Mouse (Mus musculus) forebrain, postnatal 0 days (tissue): ENCODE measurements around the gene Fkbpl. TPM values are rescaled to one million over a fixed set of nuclear protein-coding genes. Genes with fewer than 3 reads are reported as not detected.

ENCODE experiments used
- ATAC-seq: fragments of 200-750 bp; cut with Nextera tagmentation; 2 replicates; pipeline ENCODE4 v1.8.0; 2017; ENCODE audit warnings: mild to moderate bottlenecking, moderate library complexity
- DNase-seq: peaks from one replicate; pipeline ENCODE4 v3.0.0-alpha.2; 2015
- H3K27ac ChIP-seq: fragments of 300-500 bp; sonication (generic); 2 replicates; pipeline ENCODE4 v1.5.1; 2014; ENCODE audit warnings: low read depth, mild to moderate bottlenecking, antibody characterized with exemption, low read length, moderate library complexity, mixed read lengths
- H3K27me3 ChIP-seq: fragments of 300-500 bp; sonication (generic); 2 replicates; pipeline ENCODE4 v1.6.1; 2014; ENCODE audit warnings: mild to moderate bottlenecking, low read length, mixed read lengths; ENCODE audit not compliant: insufficient read depth
- H3K36me3 ChIP-seq: fragments of 300-500 bp; sonication (generic); 2 replicates; pipeline ENCODE4 v1.6.1; 2014; ENCODE audit warnings: mild to moderate bottlenecking, moderate library complexity; ENCODE audit not compliant: insufficient read depth
- H3K4me1 ChIP-seq: fragments of 300-500 bp; sonication (generic); 2 replicates; pipeline ENCODE4 v1.6.1; 2014; ENCODE audit warnings: antibody characterized with exemption; ENCODE audit not compliant: insufficient read depth
- H3K4me2 ChIP-seq: fragments of 300-500 bp; sonication (generic); 2 replicates; pipeline ENCODE4 v1.6.1; 2014; ENCODE audit warnings: low read depth, mild to moderate bottlenecking, moderate library complexity
- H3K4me3 ChIP-seq: fragments of 300-500 bp; sonication (generic); 2 replicates; pipeline ENCODE4 v1.5.1; 2014; ENCODE audit warnings: low read depth, low read length, mixed read lengths
- H3K9ac ChIP-seq: fragments of 300-500 bp; sonication (generic); 2 replicates; pipeline ENCODE4 v1.6.1; 2014; ENCODE audit warnings: mild to moderate bottlenecking
- H3K9me3 ChIP-seq: fragments of 300-500 bp; sonication (generic); 2 replicates; pipeline ENCODE4 v1.6.1; 2016; ENCODE audit warnings: low read length
- CTCF ChIP-seq: sonication (generic); IDR thresholded peaks from 2 replicates; pipeline ENCODE4 v1.5.1; 2016; ENCODE audit warnings: antibody characterized with exemption, control low read depth, low read depth
- WGBS: fragments of 180-500 bp; shearing (Covaris S2); extraction: QIAGEN DNeasy Blood & Tissue Kit; methylation state at CpG from one replicate; pipeline ENCODE4 v1.1.7; 2014; 5-methylcytosine and 5-hydroxymethylcytosine counted together
- polyA plus RNA-seq: library from polyadenylated mRNA; unstranded; fragments of >200 nt; fragmentation: Nextera tagmentation; extraction: Ambion mirVana; gene quantifications from 2 replicates; pipeline ENCODE4 v1.2.1, GENCODE M21; 2015
- total RNA-seq: library from RNA; depleted of rRNA; stranded (reverse); fragments of >200 nt; gene quantifications from 2 replicates; pipeline ENCODE4 v1.2.3, GENCODE M21; 2014

Gene Fkbpl
- total and polyA plus RNA-seq, 2 experiments from 2014 or later, result 9.6 to 11.4 TPM

DNA sequence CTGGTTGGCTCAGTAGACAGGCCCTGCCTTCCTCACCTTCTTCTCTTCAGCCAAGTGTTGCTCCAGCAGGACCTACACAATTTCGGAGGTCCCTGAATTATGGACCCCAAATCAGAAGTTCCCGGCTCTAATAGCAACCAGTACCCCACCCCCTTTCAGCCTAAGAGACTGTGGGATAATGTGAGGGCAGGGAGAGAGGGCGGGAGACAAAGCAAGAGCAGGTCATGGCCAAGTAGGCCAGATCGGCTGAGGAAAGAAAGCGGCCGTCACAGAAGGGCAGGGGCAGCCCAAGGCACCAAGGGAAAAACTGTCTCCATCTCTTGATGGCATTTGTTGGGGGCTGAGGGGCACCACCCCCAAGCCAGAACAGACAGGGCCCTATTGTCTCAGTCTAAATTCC lies 28.7 kb upstream of the Fkbpl start, which contains the start of gene Egfl8:
Egfl8 (minus strand) TSS at position 101 of the 400 bp plus-strand sequence.
- H3K36me3 ChIP-seq, result peaks cover 58% of the 10 kb centered on the region
- ATAC-seq, result no peak

DNA sequence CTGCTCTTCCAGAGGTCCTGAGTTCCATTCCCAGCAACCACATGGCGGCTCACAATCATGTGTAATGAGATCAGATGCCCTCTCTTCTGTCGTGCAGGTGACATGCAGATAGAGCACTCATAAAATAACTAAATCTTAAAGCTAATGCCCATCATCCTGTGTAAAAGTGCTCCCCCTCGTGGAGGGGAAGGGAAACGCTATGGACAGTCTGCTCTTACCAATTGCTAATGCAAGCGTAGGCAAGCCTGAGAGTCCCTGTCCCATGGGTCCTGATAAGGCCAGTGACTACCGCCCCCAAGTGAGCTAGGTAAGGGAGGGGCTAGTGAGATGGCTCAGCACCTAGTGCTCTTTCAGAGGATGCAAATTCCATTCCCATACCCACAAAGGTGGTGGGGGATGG lies 25.6 kb upstream of the Fkbpl start:
- H3K27ac ChIP-seq, result no peak overlapping the region
- H3K4me2 ChIP-seq, result no peak overlapping the region
- no peaks in the 10 kb centered on the region for H3K9me3 ChIP-seq
- WGBS, result 19% methylated on average over 6 of the region's 6 CpGs
- no peak overlapping the region for H3K4me3 ChIP-seq
- peak; percentile 72 for TF ChIP-seq CTCF
- H3K36me3 ChIP-seq, result peaks cover 45% of the 10 kb centered on the region
- no peaks in the 10 kb centered on the region for H3K27me3 ChIP-seq
- ATAC-seq (no peak), DNase-seq (peak; percentile 58)
- H3K4me1 ChIP-seq, result no peaks in the 10 kb centered on the region
- H3K9ac ChIP-seq, result no peak overlapping the region

More for the DNA sequence above, 28.7 kb upstream of the Fkbpl start, which contains the start of gene Egfl8:
- Histone ChIP-seq H3K4me1 (no peaks in the 10 kb centered on the region), H3K9me3 (no peaks in the 10 kb centered on the region), H3K27ac (no peak within 1 kb of the TSS), H3K9ac (no peak within 1 kb of the TSS), H3K4me2 (no peak within 1 kb of the TSS), H3K27me3 (no peaks in the 10 kb centered on the region), H3K4me3 (no peak within 1 kb of the TSS)
- WGBS, result 73% methylated on average over 6 of the region's 6 CpGs
- no peak for DNase-seq
- TF ChIP-seq CTCF, result no peak

DNA sequence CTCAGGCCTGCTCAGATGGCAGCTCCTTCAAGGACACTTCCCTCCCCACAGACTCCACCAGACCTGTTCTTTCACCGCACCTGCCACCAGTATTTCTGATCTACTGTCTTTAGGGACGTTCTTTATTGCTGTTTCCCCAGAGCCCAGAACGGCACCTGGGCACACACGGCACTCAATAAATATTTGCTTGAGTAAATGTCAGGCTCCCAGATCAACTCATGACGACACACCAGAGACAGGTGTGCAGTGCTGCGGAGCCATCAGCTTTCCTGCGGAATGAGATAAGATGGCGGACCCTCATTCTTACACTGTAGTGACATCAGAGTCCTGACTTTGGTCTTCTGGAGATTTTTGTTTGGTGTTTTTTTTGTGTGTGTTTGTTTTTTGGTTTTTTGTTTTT lies 23.6 kb upstream of the Fkbpl start:
- ATAC-seq (no peak), DNase-seq (no peak)
- H3K9me3 ChIP-seq, result no peaks in the 10 kb centered on the region
- no peak for TF ChIP-seq CTCF
- no peak overlapping the region for H3K4me3 ChIP-seq
- H3K4me2 ChIP-seq, result no peak overlapping the region
- H3K9ac ChIP-seq, result no peak overlapping the region
- no peaks in the 10 kb centered on the region for H3K27me3 ChIP-seq
- no peak overlapping the region for H3K27ac ChIP-seq
- H3K4me1 ChIP-seq, result peaks cover under 1% of the 10 kb centered on the region; the same call in 1 of the 2 replicates
- 94% methylated on average over 8 of the region's 8 CpGs for WGBS
- peaks cover 31% of the 10 kb centered on the region for H3K36me3 ChIP-seq

DNA sequence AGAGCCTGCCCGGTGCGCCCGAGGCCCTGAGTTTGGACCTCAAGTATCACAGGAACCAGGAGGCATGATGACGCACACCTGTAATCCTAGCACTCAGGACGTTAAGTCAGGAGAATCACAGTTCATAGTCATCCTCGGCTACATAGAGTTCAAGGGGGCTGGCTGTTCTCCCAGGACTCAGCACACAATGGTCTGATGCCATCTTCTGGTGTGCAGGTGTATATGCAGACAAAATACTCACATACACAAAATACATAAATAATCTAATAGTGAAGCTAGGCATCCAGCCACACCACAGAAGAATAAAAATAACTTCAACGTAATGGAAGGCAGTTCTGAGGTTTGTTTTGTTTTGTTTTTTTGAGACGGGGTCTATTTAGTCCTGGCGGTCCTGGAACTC lies 21.4 kb upstream of the Fkbpl start:
- H3K36me3 ChIP-seq, result peaks cover 24% of the 10 kb centered on the region
- 81% methylated on average over 9 of the region's 9 CpGs for WGBS
- ATAC-seq (no peak), DNase-seq (no peak)
- H3K9ac ChIP-seq, result no peak overlapping the region
- peak; percentile 46 for TF ChIP-seq CTCF
- H3K27ac ChIP-seq, result no peak overlapping the region
- H3K4me2 ChIP-seq, result no peak overlapping the region
- no peaks in the 10 kb centered on the region for H3K27me3 ChIP-seq
- H3K4me3 ChIP-seq, result no peak overlapping the region
- H3K9me3 ChIP-seq, result no peaks in the 10 kb centered on the region
- H3K4me1 ChIP-seq, result peaks cover 10% of the 10 kb centered on the region

DNA sequence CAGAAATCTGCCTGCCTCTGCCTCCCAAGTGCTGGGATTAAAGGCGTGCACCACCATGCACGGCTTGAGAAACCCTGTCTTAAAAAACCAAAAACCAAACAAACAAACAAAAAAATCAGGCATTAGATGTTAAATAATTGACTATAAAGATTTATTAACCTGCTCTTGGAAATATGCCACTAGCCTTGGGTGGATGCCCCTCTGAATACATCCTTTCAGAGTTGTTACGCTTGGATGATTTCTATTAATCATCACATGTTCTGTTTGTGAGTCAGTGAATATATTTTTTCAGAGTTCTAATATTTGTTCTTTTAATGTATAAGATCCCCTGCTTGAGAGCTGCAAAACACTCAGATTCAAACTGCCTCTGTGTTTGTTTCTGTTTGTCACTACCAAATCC lies 19.6 kb upstream of the Fkbpl start:
- ATAC-seq (no peak), DNase-seq (no peak)

DNA sequence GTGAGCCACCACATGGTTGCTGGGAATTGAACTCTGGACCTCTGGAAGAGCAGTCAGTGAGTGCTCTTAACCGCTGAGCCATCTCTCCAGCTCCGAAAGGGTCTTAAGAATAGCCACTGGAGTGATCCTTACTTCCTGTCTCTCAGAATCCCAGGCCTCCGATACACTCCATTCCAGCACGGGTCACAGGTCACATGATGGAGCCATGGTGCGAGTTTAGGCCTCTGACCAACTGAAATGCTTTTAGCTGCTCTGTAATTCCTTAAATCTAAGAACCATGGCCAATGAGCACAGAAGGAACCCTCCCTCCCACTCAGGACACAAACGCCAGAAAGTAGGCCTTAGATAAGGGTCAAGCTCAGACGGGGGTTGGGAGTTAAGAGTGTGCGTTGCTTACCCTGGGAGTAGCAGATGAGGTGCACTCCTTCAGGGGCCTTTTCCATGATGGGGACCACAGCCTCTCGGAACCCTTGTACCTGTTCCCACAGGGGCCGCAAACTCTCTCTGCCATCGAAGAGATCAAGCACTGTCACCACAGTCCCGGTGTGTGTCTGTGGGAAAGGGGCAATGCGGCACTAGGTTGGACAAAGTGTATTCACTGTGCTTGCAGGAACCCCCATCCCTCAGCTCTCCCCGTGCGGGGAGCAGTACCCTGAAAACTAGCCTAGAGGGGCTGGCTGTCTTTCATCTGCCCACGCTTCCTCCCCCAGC lies 18.3 kb upstream of the Fkbpl start:
- Histone ChIP-seq H3K9ac (peak overlapping the region; percentile 54), H3K9me3 (no peaks in the 10 kb centered on the region), H3K4me1 (peaks cover 21% of the 10 kb centered on the region), H3K36me3 (peaks cover 17% of the 10 kb centered on the region), H3K27ac (no peak overlapping the region), H3K27me3 (no peaks in the 10 kb centered on the region), H3K4me3 (peak overlapping the region; percentile 55), H3K4me2 (peak overlapping the region; percentile 92)
- TF ChIP-seq CTCF, result no peak
- WGBS, result 53% methylated on average over 16 of the region's 16 CpGs
- ATAC-seq (no peak), DNase-seq (no peak)

More for the DNA sequence above, 19.6 kb upstream of the Fkbpl start:
- Histone ChIP-seq H3K4me3 (no peak overlapping the region), H3K27ac (no peak overlapping the region), H3K9me3 (no peaks in the 10 kb centered on the region), H3K36me3 (peaks cover 22% of the 10 kb centered on the region), H3K9ac (no peak overlapping the region), H3K27me3 (no peaks in the 10 kb centered on the region), H3K4me2 (no peak overlapping the region), H3K4me1 (peaks cover 21% of the 10 kb centered on the region)
- WGBS, result 98% methylated on average over 3 of the region's 3 CpGs
- no peak for TF ChIP-seq CTCF

DNA sequence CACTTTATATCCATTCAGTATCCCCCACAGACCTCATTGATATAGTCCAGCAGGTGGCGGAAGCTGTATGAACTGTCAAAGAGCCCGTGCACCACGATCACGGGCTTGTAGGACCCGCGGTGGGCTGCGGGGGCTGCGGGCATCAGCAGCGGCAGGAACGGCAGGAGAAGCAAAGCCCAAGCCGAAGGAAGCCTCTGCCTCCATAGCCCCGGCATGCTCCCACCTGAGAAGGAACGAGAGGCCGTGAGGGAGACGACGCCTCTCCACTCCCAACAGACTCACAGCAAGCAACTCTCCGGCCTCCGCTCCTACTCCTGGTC lies 17.8 kb upstream of the Fkbpl start:
- peak overlapping the region; percentile 55 for H3K4me3 ChIP-seq
- TF ChIP-seq CTCF, result peak; percentile 70
- ATAC-seq (peak; percentile 42), DNase-seq (peak; percentile 66)
- H3K27me3 ChIP-seq, result no peaks in the 10 kb centered on the region
- no peaks in the 10 kb centered on the region for H3K9me3 ChIP-seq
- H3K4me2 ChIP-seq, result peak overlapping the region; percentile 92
- peaks cover 17% of the 10 kb centered on the region for H3K36me3 ChIP-seq
- 2% methylated on average over 18 of the region's 18 CpGs for WGBS
- H3K27ac ChIP-seq, result peak overlapping the region; percentile 92
- peak overlapping the region; percentile 54 for H3K9ac ChIP-seq
- H3K4me1 ChIP-seq, result peaks cover 26% of the 10 kb centered on the region
